Mouse (Mus musculus): ENCODE results near the gene Cyp2f2.

Gene Cyp2f2

DNA sequence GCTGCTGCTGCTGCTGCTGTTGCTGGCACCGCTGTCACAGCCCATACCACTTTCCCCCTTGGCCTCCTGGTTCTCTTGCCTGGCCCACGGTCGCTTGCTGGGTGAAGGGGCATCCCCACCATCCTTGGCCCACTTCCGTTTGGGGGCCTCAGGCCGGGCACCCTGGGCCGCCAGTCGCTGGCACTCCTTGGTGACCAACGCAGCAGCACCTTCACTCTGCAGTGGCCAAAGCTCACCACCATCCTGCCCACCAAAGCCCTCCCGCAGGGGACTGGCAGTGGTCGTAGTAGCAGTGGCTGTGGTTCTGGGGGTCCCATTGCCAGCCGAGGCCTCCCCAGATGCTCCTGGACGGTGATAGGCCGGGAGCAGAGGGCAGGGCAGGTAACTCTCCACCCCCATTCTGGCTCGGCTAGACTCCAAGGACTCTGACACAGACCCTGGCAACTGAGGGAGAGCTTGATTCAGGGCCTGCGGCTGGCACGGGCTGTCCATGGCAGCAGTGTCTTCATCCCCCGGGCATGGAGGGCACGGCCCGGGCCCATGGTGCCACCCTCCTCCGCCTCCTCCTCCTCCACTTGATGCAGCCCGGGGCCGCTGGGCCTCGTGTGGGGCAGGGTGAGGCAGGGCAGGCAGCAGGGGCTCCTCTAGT, 45.4 kb downstream of the Cyp2f2 start:
- ChIA-PET CTCF (interaction anchor here in 1 of 4 experiments (0.6 kb wide), 1 partner anchor 117 kb away, joined by 3 read pairs; no protein-coding TSS in a partner anchor), POLR2A (interaction anchor here in 2 of 4 experiments (0.6 to 4.7 kb wide), 13 partner anchors 8 to 161 kb away, joined by 3 to 87 read pairs (median 6); partner anchors contain the start of genes Rab4b (in 2 of the 2), Snrpa (in 2 of the 2), BC024978 (in 1 of the 2) and Coq8b (in 1 of the 2))

DNA sequence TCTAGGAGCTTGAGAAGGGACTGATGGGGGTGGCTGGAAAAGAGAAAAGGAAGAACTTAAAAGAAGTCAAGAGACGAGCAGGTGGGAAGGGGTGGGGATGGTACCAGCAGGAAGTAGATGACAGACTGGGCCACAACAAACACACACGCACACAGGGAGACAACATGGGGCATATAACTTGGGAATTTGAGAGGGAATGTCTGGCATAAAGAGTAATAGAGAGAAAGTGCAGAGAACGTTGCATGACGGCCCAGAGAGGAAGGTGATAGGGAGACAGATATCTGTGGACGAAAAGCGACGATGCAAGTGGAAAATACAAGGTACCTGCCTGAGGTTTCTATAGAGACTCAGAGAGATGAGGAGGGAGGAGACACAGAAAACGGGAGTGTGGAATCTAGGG, 46.0 kb downstream of the Cyp2f2 start:
- ChIA-PET POLR2A (interaction anchor here in 2 of 4 experiments (0.6 to 4.7 kb wide), 12 partner anchors 8 to 160 kb away, joined by 3 to 87 read pairs (median 6); partner anchors contain the start of genes Rab4b (in 2 of the 2), BC024978 (in 1 of the 2), Coq8b (in 1 of the 2) and Gm21983 (in 1 of the 2)), CTCF (interaction anchor here in 1 of 4 experiments (0.6 kb wide), 1 partner anchor 116 kb away, joined by 3 read pairs; no protein-coding TSS in a partner anchor)

DNA sequence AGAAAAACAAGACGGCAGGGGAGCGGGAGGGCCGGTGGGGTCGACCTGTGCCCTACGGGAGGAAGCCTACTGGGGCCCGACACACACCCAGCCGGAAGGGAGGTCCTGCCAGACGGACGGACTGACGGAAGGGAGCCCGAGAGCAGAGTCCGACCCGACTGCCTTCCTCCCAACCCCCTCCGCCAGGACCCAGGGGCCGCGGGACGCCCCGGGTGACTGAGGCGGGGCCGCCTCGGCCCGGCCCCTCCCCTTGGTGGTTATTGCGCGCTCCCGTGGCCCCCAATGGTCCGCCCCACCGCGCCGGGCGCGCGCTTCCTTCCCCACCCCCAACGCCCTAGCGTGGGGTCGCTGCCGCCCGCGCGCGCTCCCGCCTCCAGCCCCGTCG, 46.5 kb downstream of the Cyp2f2 start:
- CTCF ChIA-PET = interaction anchor here in 3 of 4 experiments (0.6 to 1.4 kb wide), 10 partner anchors 13 to 396 kb away, joined by 3 to 14 read pairs (median 4); partner anchors contain the start of genes BC024978 (in 1 of the 3), Coq8b (in 1 of the 3), Rab4b (in 1 of the 3) and Snrpa (in 1 of the 3)
- POLR2A ChIA-PET = interaction anchor here (0.9 to 4.7 kb wide), 45 partner anchors 9 to 426 kb away, joined by 3 to 92 read pairs (median 6); partner anchors contain the start of genes BC024978 (in 3 of the 4), Coq8b (in 3 of the 4), Rab4b (in 3 of the 4) and Snrpa (in 3 of the 4)

- ChIA-PET CTCF (interaction anchor here in 3 of 4 experiments (0.6 to 1.4 kb wide), 12 partner anchors 12 to 397 kb away, joined by 3 to 14 read pairs (median 4); partner anchors contain the start of genes Coq8b (in 2 of the 3), BC024978 (in 1 of the 3), Rab4b (in 1 of the 3) and Snrpa (in 1 of the 3)), POLR2A (interaction anchor here (0.6 to 4.7 kb wide), 64 partner anchors 8 to 954 kb away, joined by 3 to 92 read pairs (median 5); partner anchors contain the start of genes BC024978 (in 3 of the 4), Coq8b (in 3 of the 4), Rab4b (in 3 of the 4) and Snrpa (in 3 of the 4))
Observed at GRCm38 (mm10) chr7:27166614-27167474, 47.1 kb downstream of the Cyp2f2 start, which contains the start of gene Egln2. Gene Egln2 (minus strand): TSS chr7:27166802.

- ChIA-PET POLR2A (interaction anchor here in 3 of 4 experiments (0.7 to 4.7 kb wide), 48 partner anchors 7 to 424 kb away, joined by 3 to 92 read pairs (median 6); partner anchors contain the start of genes BC024978 (in 3 of the 3), Coq8b (in 3 of the 3), Rab4b (in 3 of the 3) and Snrpa (in 3 of the 3)), CTCF (interaction anchor here in 2 of 4 experiments (1.2 to 1.4 kb wide), 4 partner anchors 11 to 118 kb away, joined by 3 to 14 read pairs (median 6); partner anchors contain the start of gene Rab4b (in 1 of the 2))
Observed at GRCm38 (mm10) chr7:27167475-27168094, 47.9 kb downstream of the Cyp2f2 start.

DNA sequence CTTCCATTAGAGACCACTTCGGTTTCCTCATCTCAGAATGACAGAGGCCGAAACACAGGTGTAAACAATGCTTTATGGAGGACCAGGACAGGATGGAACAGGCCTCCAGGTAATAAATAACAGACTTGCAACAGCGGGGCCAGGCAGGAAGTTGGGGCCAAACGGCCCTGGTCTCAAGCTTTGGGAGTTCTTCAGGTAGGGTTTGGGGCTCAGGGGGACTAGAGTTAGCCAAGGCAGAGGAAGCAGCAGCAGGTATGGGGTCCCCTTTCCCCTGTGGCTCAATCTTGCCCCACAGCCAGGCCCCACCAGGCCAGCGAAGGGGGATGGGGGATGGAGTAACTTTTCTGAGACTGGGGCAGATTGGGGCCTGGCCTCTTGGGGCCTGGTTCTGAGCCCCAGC, 48.7 kb downstream of the Cyp2f2 start:
- ChIA-PET POLR2A (interaction anchor here in 3 of 4 experiments (1.0 to 4.7 kb wide), 13 partner anchors 8 to 193 kb away, joined by 3 to 92 read pairs (median 23); partner anchors contain the start of genes BC024978 (in 2 of the 3), Gm21983 (in 2 of the 3), Rab4b (in 2 of the 3) and Snrpa (in 2 of the 3)), CTCF (interaction anchor here in 1 of 4 experiments (0.9 kb wide), 1 partner anchor 64 kb away, joined by 3 read pairs; the partner anchor contains the start of gene Coq8b)

- POLR2A ChIA-PET = interaction anchor here in 2 of 4 experiments (1.1 to 2.0 kb wide), 3 partner anchors 11 to 16 kb away, joined by 3 to 4 read pairs (median 4); no protein-coding TSS in a partner anchor
- CTCF ChIA-PET = no interaction called here
Observed at GRCm38 (mm10) chr7:27170981-27171380, 51.3 kb downstream of the Cyp2f2 start.

DNA sequence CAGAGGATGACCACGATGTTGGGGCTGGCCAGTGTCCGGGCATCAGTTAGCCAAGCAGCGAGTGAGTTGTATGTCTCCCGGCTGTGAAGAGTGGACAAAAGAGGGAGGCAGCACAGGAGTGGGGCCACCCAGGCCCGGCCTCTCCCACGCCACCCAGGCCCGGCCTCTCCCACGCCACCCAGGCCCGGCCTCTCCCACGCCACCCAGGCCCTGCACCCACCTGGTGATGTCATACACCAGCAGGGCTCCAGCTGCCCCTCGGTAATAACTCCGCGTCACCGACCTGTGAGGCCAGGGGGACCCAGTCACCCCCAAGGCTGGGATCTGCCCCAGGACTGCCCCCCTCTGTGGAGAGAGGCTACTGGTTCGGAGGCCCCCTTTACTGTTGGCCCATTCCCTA, 54.8 kb downstream of the Cyp2f2 start:
- POLR2A ChIA-PET = interaction anchor here in 3 of 4 experiments (0.7 to 4.8 kb wide), 26 partner anchors 8 to 425 kb away, joined by 3 to 33 read pairs (median 6); partner anchors contain the start of genes BC024978 (in 2 of the 3), Egln2 (in 2 of the 3), Snrpa (in 2 of the 3) and Coq8b (in 1 of the 3)
- CTCF ChIA-PET = interaction anchor here in 2 of 4 experiments (0.5 to 2.4 kb wide), 3 partner anchors 10 to 15 kb away, joined by 3 to 10 read pairs (median 3); no protein-coding TSS in a partner anchor

DNA sequence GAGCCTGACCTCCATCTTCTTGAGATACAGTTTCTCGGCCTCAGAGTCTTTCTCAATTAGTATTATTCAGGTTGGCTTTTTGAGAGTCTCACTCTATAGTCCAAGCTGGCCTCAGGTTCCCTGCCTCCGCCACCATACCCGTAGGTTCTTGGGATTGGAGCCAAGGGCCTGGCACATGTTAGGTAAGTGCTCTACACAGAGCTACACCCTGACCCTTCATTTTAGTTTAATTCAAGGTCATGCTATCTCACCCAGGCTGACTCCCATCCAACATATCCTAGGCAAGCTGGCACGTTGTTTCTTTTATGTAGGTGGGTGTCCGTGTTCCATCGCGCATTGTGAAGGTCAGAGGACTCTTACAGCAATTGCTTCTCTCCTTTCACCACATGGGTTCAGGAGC, 55.2 kb downstream of the Cyp2f2 start:
- ChIA-PET CTCF (interaction anchor here in 1 of 4 experiments (2.4 kb wide), 1 partner anchor 15 kb away, joined by 10 read pairs; no protein-coding TSS in a partner anchor), POLR2A (interaction anchor here in 2 of 4 experiments (0.7 to 4.8 kb wide), 22 partner anchors 8 to 425 kb away, joined by 3 to 33 read pairs (median 12); partner anchors contain the start of genes BC024978 (in 2 of the 2), Egln2 (in 2 of the 2) and Snrpa (in 2 of the 2))

GRCm38 (mm10) chr7:27177942-27178323, 58.2 kb downstream of the Cyp2f2 start:
- CTCF ChIA-PET = interaction anchor here (0.8 to 4.8 kb wide), 26 partner anchors 11 to 155 kb away, joined by 3 to 54 read pairs (median 6); partner anchors contain the start of genes BC024978 (in 1 of the 4), Coq8b (in 1 of the 4), Egln2 (in 1 of the 4) and Snrpa (in 1 of the 4)
- POLR2A ChIA-PET = interaction anchor here (0.6 to 18.7 kb wide), 58 partner anchors 8 to 1951 kb away, joined by 3 to 554 read pairs (median 6); partner anchors contain the start of genes BC024978 (in 3 of the 4), Egln2 (in 3 of the 4), Snrpa (in 3 of the 4) and Itpkc (in 2 of the 4)

- ChIA-PET CTCF (interaction anchor here (0.6 to 4.8 kb wide), 39 partner anchors 10 to 261 kb away, joined by 3 to 54 read pairs (median 5); partner anchors contain the start of genes BC024978 (in 1 of the 4), Coq8b (in 1 of the 4), Egln2 (in 1 of the 4) and Itpkc (in 1 of the 4)), POLR2A (interaction anchor here (0.6 to 18.7 kb wide), 74 partner anchors 8 to 1952 kb away, joined by 3 to 554 read pairs (median 4); partner anchors contain the start of genes BC024978 (in 3 of the 4), Egln2 (in 3 of the 4), Snrpa (in 3 of the 4) and Coq8b (in 2 of the 4))
Observed at GRCm38 (mm10) chr7:27178324-27179216, 58.9 kb downstream of the Cyp2f2 start, which contains the start of gene Rab4b. Gene Rab4b (minus strand): TSS chr7:27178896.

DNA sequence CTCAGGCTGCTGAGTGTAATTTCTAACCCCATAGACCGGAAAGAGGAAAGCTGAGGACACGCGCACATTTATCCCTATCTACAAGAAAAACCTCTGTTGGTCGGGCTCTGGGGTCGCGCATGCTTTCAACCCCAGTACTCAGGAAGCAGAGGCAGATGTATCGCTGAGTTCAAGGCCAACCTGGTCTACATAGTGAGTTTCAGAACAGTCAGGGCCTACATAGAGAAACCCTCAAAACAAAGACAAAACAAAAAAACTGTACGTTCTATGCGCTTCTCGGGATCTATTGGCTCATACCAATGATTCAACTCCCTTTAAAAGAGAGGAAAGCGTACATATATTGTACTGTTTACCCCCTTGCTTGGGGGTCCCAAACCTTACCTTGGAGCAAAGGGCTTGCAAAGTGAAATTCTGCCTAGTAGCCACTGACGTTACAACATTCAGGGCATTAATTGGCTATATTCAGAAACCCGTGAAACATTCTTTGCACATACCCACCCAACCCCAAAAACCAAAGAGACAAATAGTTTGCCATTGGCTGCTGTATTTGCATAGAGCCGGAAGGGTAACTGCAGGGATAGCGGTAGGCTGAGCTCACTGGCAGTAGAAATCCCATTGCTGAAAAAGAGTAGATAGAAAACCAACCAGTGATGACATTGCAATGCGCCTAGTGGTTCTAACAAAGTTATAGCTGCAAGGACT, 59.7 kb downstream of the Cyp2f2 start:
- CTCF ChIA-PET = interaction anchor here (0.6 to 4.8 kb wide), 25 partner anchors 10 to 258 kb away, joined by 3 to 54 read pairs (median 4); partner anchors contain the start of genes BC024978 (in 1 of the 4), Coq8b (in 1 of the 4), Egln2 (in 1 of the 4) and Snrpa (in 1 of the 4)
- POLR2A ChIA-PET = interaction anchor here in 3 of 4 experiments (0.6 to 18.7 kb wide), 48 partner anchors 10 to 1536 kb away, joined by 3 to 554 read pairs (median 8); partner anchors contain the start of genes BC024978 (in 3 of the 3), Egln2 (in 3 of the 3), Snrpa (in 3 of the 3) and Coq8b (in 2 of the 3)

DNA sequence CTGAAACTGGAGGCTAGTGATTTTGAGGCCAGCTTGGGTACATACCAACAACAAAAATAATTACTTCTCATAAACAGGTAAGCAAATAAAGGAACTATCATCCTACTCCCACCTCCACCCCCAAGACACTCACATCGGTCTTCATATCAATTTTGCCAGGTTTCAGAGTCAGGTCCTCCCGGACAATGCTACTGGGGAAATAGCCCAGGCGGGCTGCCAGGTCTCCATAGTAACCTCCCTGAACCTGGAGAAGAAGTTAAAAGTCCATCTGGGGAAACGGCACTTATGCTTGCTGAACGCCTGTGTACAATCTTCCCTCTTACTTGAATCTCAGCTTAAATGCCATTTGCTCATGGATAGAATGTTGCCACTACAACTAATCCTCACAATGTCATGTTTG, 60.3 kb downstream of the Cyp2f2 start:
- CTCF ChIA-PET = interaction anchor here in 2 of 4 experiments (0.6 to 4.8 kb wide), 7 partner anchors 9 to 311 kb away, joined by 3 to 54 read pairs (median 4); no protein-coding TSS in a partner anchor
- POLR2A ChIA-PET = interaction anchor here in 3 of 4 experiments (0.6 to 18.7 kb wide), 20 partner anchors 13 to 1411 kb away, joined by 3 to 554 read pairs (median 10); partner anchors contain the start of genes BC024978 (in 3 of the 3), Egln2 (in 3 of the 3), Snrpa (in 3 of the 3) and Coq8b (in 1 of the 3)

All from embryonic stem cell, embryonic (primary cell).